Mouse (Mus musculus) E14TG2a.4 (cell line): ENCODE measurements around the gene Tcf15.

Source experiments
- H3K27me3 ChIP-seq: 2 replicates; pipeline ENCODE4 v1.6.1; 2014; ENCODE audit warnings: low read length, control low read depth; ENCODE audit not compliant: insufficient read depth
- H3K36me3 ChIP-seq: 2 replicates; pipeline ENCODE4 v1.6.1; 2014; ENCODE audit warnings: low read length, control low read depth; ENCODE audit not compliant: insufficient read depth
- H3K4me1 ChIP-seq: replicated peaks from 2 replicates; pipeline ENCODE4 v1.6.1; 2014; ENCODE audit warnings: low read depth, low read length, control low read depth
- H3K4me3 ChIP-seq: replicated peaks from 2 replicates; pipeline ENCODE4 v1.5.1; 2014; ENCODE audit warnings: mild to moderate bottlenecking, low read length
- H3K9me3 ChIP-seq: 2 replicates; pipeline ENCODE4 v1.6.1; 2014; ENCODE audit warnings: low read length, control low read depth
- CTCF ChIP-seq: conservative IDR thresholded peaks from 2 replicates; pipeline ENCODE4 v1.5.1; 2014; ENCODE audit warnings: low read length
- NANOG ChIP-seq: IDR thresholded peaks from 2 replicates; pipeline ENCODE4 v1.6.1; 2014; ENCODE audit warnings: borderline replicate concordance, low read length, mixed read lengths
- POU5F1 ChIP-seq: IDR thresholded peaks from 2 replicates; pipeline ENCODE4 v1.6.1; 2014; ENCODE audit warnings: low read length, borderline replicate concordance

Tcf15 gene

GRCm38 (mm10) chr2:152139191-152139987, 4.0 kb upstream of the Tcf15 start:
- H3K27me3 ChIP-seq, result peaks cover 27% of the 10 kb centered on the region
- no peak for TF ChIP-seq CTCF
- TF ChIP-seq POU5F1, result no peak
- no peak for TF ChIP-seq NANOG
- peaks cover 49% of the 10 kb centered on the region for H3K4me1 ChIP-seq
- no peaks in the 10 kb centered on the region for H3K9me3 ChIP-seq
- H3K36me3 ChIP-seq, result 0 out of 2 replicates have a peak, but pooled peaks cover under 1% of the 10 kb centered on the region
- H3K4me3 ChIP-seq, result no peak overlapping the region

- TF ChIP-seq POU5F1 (no peak), NANOG (no peak), CTCF (no peak)
- Histone ChIP-seq H3K9me3 (no peaks in the 10 kb centered on the region), H3K27me3 (peaks cover 26% of the 10 kb centered on the region), H3K4me1 (peaks cover 65% of the 10 kb centered on the region), H3K4me3 (no peak overlapping the region), H3K36me3 (peaks cover 16% of the 10 kb centered on the region)
These were observed 2.4 kb upstream of the Tcf15 start for GRCm38 (mm10) chr2:152140941-152141340.

GRCm38 (mm10) chr2:152141491-152141890, 1.9 kb upstream of the Tcf15 start:
- Histone ChIP-seq H3K4me1 (peaks cover 70% of the 10 kb centered on the region), H3K4me3 (peak overlapping the region; percentile 57), H3K9me3 (no peaks in the 10 kb centered on the region), H3K27me3 (peaks cover 23% of the 10 kb centered on the region), H3K36me3 (peaks cover 21% of the 10 kb centered on the region)
- TF ChIP-seq NANOG, result no peak
- no peak for TF ChIP-seq CTCF
- TF ChIP-seq POU5F1, result no peak

DNA sequence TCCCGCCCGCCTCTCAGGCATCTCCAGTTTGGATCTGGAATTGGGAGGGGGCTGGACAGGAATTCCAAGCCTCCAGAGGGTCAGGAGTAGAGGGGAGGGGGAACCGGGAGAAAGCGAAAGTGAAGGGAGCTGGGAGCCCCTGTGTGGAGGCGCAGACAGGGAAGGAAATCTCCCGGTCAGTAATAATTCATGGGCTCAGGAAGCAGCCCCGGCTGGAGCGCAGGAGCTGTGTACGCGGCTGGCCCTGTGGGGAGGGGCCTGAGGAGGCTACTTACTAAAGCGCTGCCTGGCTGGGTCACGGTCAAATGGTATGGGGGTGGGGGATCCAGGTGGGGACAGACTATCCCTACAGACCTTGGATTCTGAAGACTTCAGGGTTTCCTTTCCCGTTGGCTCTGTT, 1.3 kb upstream of the Tcf15 start:
- Histone ChIP-seq H3K4me3 (peak overlapping the region; percentile 57), H3K4me1 (peaks cover 76% of the 10 kb centered on the region), H3K9me3 (no peaks in the 10 kb centered on the region), H3K27me3 (peaks cover 23% of the 10 kb centered on the region), H3K36me3 (peaks cover 27% of the 10 kb centered on the region)
- TF ChIP-seq NANOG, result no peak
- no peak for TF ChIP-seq POU5F1
- no peak for TF ChIP-seq CTCF

DNA sequence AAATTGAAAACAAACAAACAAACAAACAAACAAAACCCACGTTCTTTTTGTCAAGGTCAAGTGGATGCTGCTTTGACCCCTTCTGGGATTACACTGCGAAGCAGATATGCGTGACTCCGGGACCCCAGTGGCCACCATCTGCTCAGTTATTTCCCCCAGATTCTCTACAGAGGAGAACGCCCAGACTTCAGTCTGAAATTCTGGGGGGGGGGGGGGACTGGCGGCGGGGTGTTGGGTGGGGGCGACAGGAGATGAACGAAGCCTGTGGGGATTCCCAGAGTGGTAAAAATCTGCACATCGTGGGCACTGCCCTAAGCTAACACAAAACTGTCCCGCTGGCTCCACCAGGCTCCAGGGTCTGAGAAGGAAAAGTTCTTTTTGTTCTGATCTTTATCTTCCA, 790 bp upstream of the Tcf15 start:
- Histone ChIP-seq H3K9me3 (no peaks in the 10 kb centered on the region), H3K4me3 (peak overlapping the region; percentile 92), H3K27me3 (peaks cover 23% of the 10 kb centered on the region), H3K36me3 (peaks cover 32% of the 10 kb centered on the region), H3K4me1 (peaks cover 81% of the 10 kb centered on the region)
- TF ChIP-seq POU5F1, result no peak
- TF ChIP-seq CTCF, result no peak
- TF ChIP-seq NANOG, result no peak

GRCm38 (mm10) chr2:152144158-152144450, 743 bp downstream of the Tcf15 start:
- peaks cover 18% of the 10 kb centered on the region for H3K27me3 ChIP-seq
- no peak for TF ChIP-seq NANOG
- TF ChIP-seq CTCF, result no peak
- no peak for TF ChIP-seq POU5F1
- peaks cover 88% of the 10 kb centered on the region for H3K4me1 ChIP-seq

DNA sequence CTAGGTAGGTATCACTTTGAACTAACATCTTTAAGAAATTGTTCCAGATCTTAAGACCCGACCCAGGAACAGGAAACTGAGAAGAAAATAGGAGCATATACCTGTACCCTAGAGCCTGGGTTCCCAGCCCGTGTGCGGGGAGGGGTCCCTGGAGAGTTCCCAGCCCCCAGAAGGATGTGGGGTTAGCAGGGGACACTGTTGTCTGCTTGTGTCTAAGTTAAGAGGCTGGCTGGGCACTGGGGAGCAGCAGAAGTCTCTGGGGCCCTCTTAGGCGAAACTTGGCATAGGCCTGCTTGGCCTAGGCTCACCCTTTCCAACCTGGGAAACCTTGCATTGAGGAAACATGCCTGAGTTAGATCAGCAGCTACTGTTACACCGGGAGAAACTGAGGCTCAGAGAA, 1.1 kb downstream of the Tcf15 start:
- H3K4me1 ChIP-seq, result peaks cover 88% of the 10 kb centered on the region
- no peaks in the 10 kb centered on the region for H3K9me3 ChIP-seq
- TF ChIP-seq CTCF, result no peak
- no peak for TF ChIP-seq POU5F1
- no peak for TF ChIP-seq NANOG

More at GRCm38 (mm10) chr2:152144158-152144450, 743 bp downstream of the Tcf15 start:
- peaks cover 47% of the 10 kb centered on the region for H3K36me3 ChIP-seq
- no peaks in the 10 kb centered on the region for H3K9me3 ChIP-seq
- peak overlapping the region; percentile 92 for H3K4me3 ChIP-seq

DNA sequence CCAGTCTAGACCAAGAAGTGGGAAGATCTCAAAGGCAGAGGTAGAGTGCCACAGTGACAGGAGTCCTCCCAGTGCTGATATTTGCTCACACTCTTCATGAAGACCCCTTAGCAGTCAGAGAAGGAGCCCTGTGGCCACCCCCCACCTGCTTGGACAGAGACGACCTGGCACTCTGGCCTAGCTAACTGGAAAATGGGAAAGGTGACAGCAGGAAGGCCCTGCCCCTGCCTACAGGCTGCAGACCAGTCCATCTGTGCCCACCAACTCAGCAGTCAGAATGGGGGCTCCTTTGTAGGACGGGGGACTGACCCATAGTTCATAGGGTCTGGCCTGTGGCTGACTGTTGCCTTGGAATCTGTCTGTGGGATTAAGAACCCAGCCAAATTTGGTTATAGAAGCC, 2.4 kb downstream of the Tcf15 start:
- peaks cover 9% of the 10 kb centered on the region for H3K27me3 ChIP-seq
- no peak for TF ChIP-seq NANOG
- no peak for TF ChIP-seq POU5F1
- TF ChIP-seq CTCF, result no peak
- H3K36me3 ChIP-seq, result peaks cover 54% of the 10 kb centered on the region
- H3K4me1 ChIP-seq, result peaks cover 91% of the 10 kb centered on the region
- no peaks in the 10 kb centered on the region for H3K9me3 ChIP-seq
- peak overlapping the region; percentile 92 for H3K4me3 ChIP-seq

More for the DNA sequence above, 1.1 kb downstream of the Tcf15 start:
- peaks cover 51% of the 10 kb centered on the region for H3K36me3 ChIP-seq
- peaks cover 14% of the 10 kb centered on the region for H3K27me3 ChIP-seq
- peak overlapping the region; percentile 92 for H3K4me3 ChIP-seq

DNA sequence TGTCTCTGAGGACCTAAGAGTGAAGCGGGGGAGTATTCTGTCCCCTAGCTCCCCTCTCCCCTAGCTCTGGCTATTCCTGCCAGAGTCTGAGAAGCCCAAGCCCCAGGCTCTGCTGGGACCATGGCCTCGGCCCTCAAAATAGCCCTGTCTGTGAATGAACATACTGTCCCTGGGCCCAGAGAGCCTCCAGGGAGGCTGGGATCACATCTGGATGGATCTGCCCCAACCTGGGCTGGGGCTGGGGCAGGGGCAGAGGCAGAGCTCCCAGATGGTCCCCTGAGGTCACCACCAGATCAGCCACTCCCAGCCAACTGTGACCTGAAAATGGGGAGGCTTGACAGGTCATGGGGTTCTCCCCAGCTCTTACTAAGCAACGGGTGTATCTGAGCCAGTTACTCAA, 3.7 kb downstream of the Tcf15 start:
- H3K27me3 ChIP-seq, result peaks cover 8% of the 10 kb centered on the region
- H3K9me3 ChIP-seq, result no peaks in the 10 kb centered on the region
- peaks cover 92% of the 10 kb centered on the region for H3K4me1 ChIP-seq
- peak overlapping the region; percentile 92 for H3K4me3 ChIP-seq
- TF ChIP-seq POU5F1, result no peak
- no peak for TF ChIP-seq CTCF
- TF ChIP-seq NANOG, result no peak
- H3K36me3 ChIP-seq, result peaks cover 57% of the 10 kb centered on the region
